Mouse (Mus musculus) layer of hippocampus, adult 8-10 months (tissue): ENCODE measurements around the gene Rad1. TPM values are rescaled to one million over a fixed set of nuclear protein-coding genes. Genes with fewer than 3 reads are reported as not detected.
A peak's percentile ranks its signal among the peaks of the same experiment; 100 is the strongest.
"Not testable (repeated sequence)": the region's sequence is repeated elsewhere in the genome, so short reads cannot be mapped to it uniquely, and the experiment has no call there.

ENCODE experiments used
- DNase-seq, 2 experiments: peaks; one replicate each; pipeline ENCODE4 v3.0.0; 2022; ENCODE audit warnings: low spot score in 2 of 2
- total RNA-seq, 4 experiments: library from RNA; stranded (reverse); gene quantifications; 2 replicates each; pipeline ENCODE4 v1.2.4; 2022

The Rad1 gene
- 10 to 100 TPM; 12.4 to 16.1 (median 13.4) TPM for total RNA-seq

- DNase-seq, result peak; percentile 92 to 96
These were observed at the start of gene Rad1, which contains the start of gene Brix1 for GRCm38 (mm10) chr15:10485484-10486364. TSS of gene Rad1 (plus strand) at chr15:10486018. TSS of gene Brix1 (minus strand) at chr15:10485947.

GRCm38 (mm10) chr15:10436893-10437292, 48.9 kb upstream of the Rad1 start:
- DNase-seq, result no peak

- DNase-seq, result no peak
These were observed 45.9 kb upstream of the Rad1 start for GRCm38 (mm10) chr15:10439963-10440362.

GRCm38 (mm10) chr15:10441493-10441892, 44.3 kb upstream of the Rad1 start:
- no peak for DNase-seq

- DNase-seq, result no peak
These were observed 43.5 kb upstream of the Rad1 start for GRCm38 (mm10) chr15:10442275-10442674.

GRCm38 (mm10) chr15:10447102-10447501, 38.7 kb upstream of the Rad1 start:
- DNase-seq, result no peak

GRCm38 (mm10) chr15:10460986-10461385, 24.8 kb upstream of the Rad1 start:
- DNase-seq, result no peak

GRCm38 (mm10) chr15:10463555-10463954, 22.3 kb upstream of the Rad1 start:
- DNase-seq, result no peak

- no peak for DNase-seq
These were observed 21.1 kb upstream of the Rad1 start for GRCm38 (mm10) chr15:10464678-10465077.

- no peak for DNase-seq
These were observed 17.1 kb upstream of the Rad1 start for GRCm38 (mm10) chr15:10468761-10469160.

- peak in 1 of 2 experiments; percentile 12 for DNase-seq
These were observed 16.1 kb upstream of the Rad1 start for GRCm38 (mm10) chr15:10469641-10470150.

- DNase-seq, result peak; percentile 53 to 64
These were observed 15.5 kb upstream of the Rad1 start, which contains the start of gene Dnajc21 for GRCm38 (mm10) chr15:10470151-10470831. TSS of gene Dnajc21 (minus strand) at chr15:10470516.

GRCm38 (mm10) chr15:10470941-10471340, 14.9 kb upstream of the Rad1 start:
- DNase-seq, result no peak

GRCm38 (mm10) chr15:10486365-10486839, 584 bp downstream of the Rad1 start:
- no peak for DNase-seq

- DNase-seq, result no peak
These were observed 1.4 kb downstream of the Rad1 start for GRCm38 (mm10) chr15:10487246-10487645.

- DNase-seq, result no peak
These were observed 4.3 kb downstream of the Rad1 start for GRCm38 (mm10) chr15:10490101-10490500.

- DNase-seq, result no peak
These were observed 10.1 kb downstream of the Rad1 start for GRCm38 (mm10) chr15:10495944-10496343.

- not testable (repeated sequence) for DNase-seq
These were observed 10.9 kb downstream of the Rad1 start for GRCm38 (mm10) chr15:10496696-10497095.

GRCm38 (mm10) chr15:10499593-10499992, 13.8 kb downstream of the Rad1 start:
- DNase-seq, result no peak

- no peak for DNase-seq
These were observed 14.2 kb downstream of the Rad1 start for GRCm38 (mm10) chr15:10500035-10500434.

GRCm38 (mm10) chr15:10500838-10501719, 15.3 kb downstream of the Rad1 start:
- peak; percentile 18 to 58 for DNase-seq
